Mouse (Mus musculus): ENCODE data around the gene Mogs.

DNA sequence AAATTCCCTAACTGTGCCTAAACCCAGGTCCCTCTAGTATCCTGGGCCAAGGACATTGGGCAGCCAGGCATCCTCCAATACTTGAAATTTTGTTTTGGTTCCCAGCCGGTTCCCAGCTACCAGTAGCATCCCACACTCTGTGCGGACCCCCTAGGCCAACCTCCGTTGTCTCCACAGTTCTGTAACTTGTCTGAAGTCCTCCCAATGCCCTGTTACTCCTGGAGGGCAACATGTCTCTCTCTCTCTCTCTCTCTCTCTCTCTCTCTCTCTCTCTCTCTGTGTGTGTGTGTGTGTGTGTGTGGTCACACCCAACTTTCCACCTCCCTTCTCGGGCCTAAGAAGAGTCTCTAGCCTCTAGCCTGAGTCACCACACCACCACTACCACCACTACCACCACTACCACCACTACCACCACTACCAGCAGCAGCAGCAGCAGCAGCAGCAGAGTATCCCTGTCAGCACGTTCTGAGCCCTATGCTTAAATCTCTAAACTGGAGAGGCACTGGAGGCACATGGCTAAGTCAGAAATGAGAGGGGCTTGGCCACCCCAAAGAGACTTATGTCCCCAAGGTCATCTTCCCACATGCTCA, 21.1 kb downstream of the Mogs start:
- TF ChIP-seq POLR2A (IDR thresholded peaks at IDR 0.05; ENCODE audit: extremely low read depth, insufficient read depth, low read length) = no peak
- TF ChIP-seq CTCF (IDR thresholded peaks at IDR 0.05; ENCODE audit: extremely low read depth, insufficient read depth, low read length) = no peak

Data from cortical plate, adult 2 months (tissue).